Mouse (Mus musculus) heart, embryonic 11.5 days (tissue): ENCODE data around the gene Nexn. TPM values are rescaled to one million over a fixed set of nuclear protein-coding genes. Genes with fewer than 3 reads are reported as not detected.
A peak's percentile ranks its signal among the peaks of the same experiment; 100 is the strongest.

Source experiments
- ATAC-seq: fragments of 200-750 bp; cut with Nextera tagmentation; replicated peaks from 2 replicates; pipeline ENCODE4 v1.8.0; 2017; ENCODE audit warnings: moderate library complexity; ENCODE audit not compliant: insufficient number of reproducible peaks, low FRiP score, low TSS enrichment
- H3K27ac ChIP-seq: fragments of 300-500 bp; sonication (generic); 2 replicates; pipeline ENCODE4 v1.5.1; 2014; ENCODE audit warnings: mild to moderate bottlenecking, low read depth, low read length
- H3K27me3 ChIP-seq: fragments of 300-500 bp; sonication (generic); 2 replicates; pipeline ENCODE4 v1.6.1; 2014; ENCODE audit warnings: mild to moderate bottlenecking, low read length, mixed read lengths; ENCODE audit not compliant: control insufficient read depth, insufficient read depth
- H3K36me3 ChIP-seq: fragments of 300-500 bp; sonication (generic); 2 replicates; pipeline ENCODE4 v1.6.1; 2014; ENCODE audit warnings: mild to moderate bottlenecking, low read length, moderate library complexity, mixed read lengths; ENCODE audit not compliant: control insufficient read depth, insufficient read depth
- H3K4me1 ChIP-seq: fragments of 300-500 bp; sonication (generic); 2 replicates; pipeline ENCODE4 v1.6.1; 2014; ENCODE audit warnings: low read length; ENCODE audit not compliant: control insufficient read depth, insufficient read depth
- H3K4me2 ChIP-seq: fragments of 300-500 bp; sonication (generic); 2 replicates; pipeline ENCODE4 v1.6.1; 2014; ENCODE audit warnings: mild to moderate bottlenecking, moderate library complexity
- H3K4me3 ChIP-seq: fragments of 300-500 bp; sonication (generic); 2 replicates; pipeline ENCODE4 v1.5.1; 2014; ENCODE audit warnings: low read depth, low read length
- H3K9ac ChIP-seq: fragments of 300-500 bp; sonication (generic); 2 replicates; pipeline ENCODE4 v1.6.1; 2014; ENCODE audit warnings: mild to moderate bottlenecking, low read depth, low read length, moderate library complexity
- H3K9me3 ChIP-seq: fragments of 300-500 bp; sonication (generic); replicated peaks from 2 replicates; pipeline ENCODE4 v1.6.1; 2016; ENCODE audit warnings: low read length; ENCODE audit not compliant: control insufficient read depth
- WGBS: fragments of 180-500 bp; shearing (Covaris S2); extraction: QIAGEN DNeasy Blood & Tissue Kit; methylation state at CpG from one replicate; pipeline ENCODE4 v1.1.7; 2014; ENCODE audit not compliant: insufficient replicate concordance; 5-methylcytosine and 5-hydroxymethylcytosine counted together
- polyA plus RNA-seq: library from polyadenylated mRNA; unstranded; fragments of >200 nt; fragmentation: Nextera tagmentation; extraction: Ambion mirVana; gene quantifications from 2 replicates; pipeline ENCODE4 v1.2.1, GENCODE M21; 2014

Gene Nexn
- polyA plus RNA-seq, 1 experiment from 2014 or later: 210 TPM

DNA sequence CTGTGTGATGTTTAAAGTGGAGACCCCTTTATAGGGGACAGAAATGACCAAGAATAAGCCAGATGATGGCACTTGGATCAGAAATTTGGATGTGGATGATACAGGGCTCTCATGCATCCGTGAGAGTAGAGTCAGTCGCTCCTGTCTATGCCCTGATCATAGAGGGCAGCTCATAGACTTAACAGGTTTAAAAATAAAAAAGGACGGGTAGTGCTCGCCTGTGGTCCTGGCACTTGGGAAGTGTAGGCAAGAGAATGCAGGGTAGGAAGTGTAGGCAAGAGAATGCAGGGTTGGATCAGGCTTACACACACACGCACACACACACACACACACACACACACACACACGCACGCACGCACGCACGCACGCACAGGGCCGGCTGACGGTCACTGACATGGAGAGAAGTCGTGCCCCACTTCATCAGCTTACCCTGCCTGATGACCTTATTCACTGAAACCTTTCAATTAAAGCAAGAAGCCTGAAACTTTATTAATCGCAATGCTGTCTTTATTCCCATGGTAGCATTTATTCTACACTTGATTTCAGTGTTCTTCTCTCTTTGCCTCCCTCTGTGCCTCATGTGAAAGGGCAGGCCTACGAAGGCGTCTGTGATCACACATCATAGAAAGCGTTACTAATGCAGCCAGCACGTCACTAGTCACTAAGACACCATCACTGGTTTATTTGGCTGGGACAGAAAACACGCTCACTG is 7.0 kb upstream of the Nexn start:
- peak overlapping the region; percentile 57 for H3K27ac ChIP-seq
- 71% methylated on average over 20 of the region's 20 CpGs for WGBS
- no peak overlapping the region for H3K4me3 ChIP-seq
- ATAC-seq: no peak
- H3K4me2 ChIP-seq: no peak overlapping the region; the same call in 1 of the 2 replicates
- no peaks in the 10 kb centered on the region for H3K9me3 ChIP-seq
- H3K36me3 ChIP-seq: 0 out of 2 replicates have a peak, but pooled peaks cover 3% of the 10 kb centered on the region
- no peaks in the 10 kb centered on the region for H3K27me3 ChIP-seq
- peaks cover 27% of the 10 kb centered on the region for H3K4me1 ChIP-seq
- H3K9ac ChIP-seq: 0 out of 2 replicates have a peak overlapping the region, but pooled peaks have one; percentile 34

DNA sequence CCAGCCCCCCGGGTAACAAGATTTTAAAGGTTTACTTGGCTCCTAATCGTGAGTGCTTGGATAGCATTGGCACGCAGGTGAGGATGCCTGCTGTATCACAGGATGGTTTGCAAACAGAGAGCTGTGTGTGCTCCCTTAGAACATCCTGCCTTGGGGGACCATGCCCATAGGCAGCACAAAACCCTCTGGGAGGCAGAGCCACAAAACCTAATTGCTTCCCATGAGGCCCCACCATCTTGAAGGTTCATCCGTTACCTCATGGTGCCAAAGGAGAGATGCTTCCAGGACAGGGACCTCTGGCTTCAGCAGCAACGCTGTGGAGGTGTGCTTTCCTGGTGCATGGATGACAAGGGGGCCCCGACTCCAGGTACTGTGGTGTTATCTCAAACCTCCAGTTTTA is 5.7 kb upstream of the Nexn start:
- no peaks in the 10 kb centered on the region for H3K9me3 ChIP-seq
- H3K36me3 ChIP-seq: 0 out of 2 replicates have a peak, but pooled peaks cover 3% of the 10 kb centered on the region
- no peak overlapping the region for H3K9ac ChIP-seq
- no peak overlapping the region for H3K4me3 ChIP-seq
- no peaks in the 10 kb centered on the region for H3K27me3 ChIP-seq
- ATAC-seq: no peak
- no peak overlapping the region for H3K4me2 ChIP-seq
- peaks cover 27% of the 10 kb centered on the region for H3K4me1 ChIP-seq
- no peak overlapping the region for H3K27ac ChIP-seq
- WGBS: 67% methylated on average over 6 of the region's 6 CpGs

DNA sequence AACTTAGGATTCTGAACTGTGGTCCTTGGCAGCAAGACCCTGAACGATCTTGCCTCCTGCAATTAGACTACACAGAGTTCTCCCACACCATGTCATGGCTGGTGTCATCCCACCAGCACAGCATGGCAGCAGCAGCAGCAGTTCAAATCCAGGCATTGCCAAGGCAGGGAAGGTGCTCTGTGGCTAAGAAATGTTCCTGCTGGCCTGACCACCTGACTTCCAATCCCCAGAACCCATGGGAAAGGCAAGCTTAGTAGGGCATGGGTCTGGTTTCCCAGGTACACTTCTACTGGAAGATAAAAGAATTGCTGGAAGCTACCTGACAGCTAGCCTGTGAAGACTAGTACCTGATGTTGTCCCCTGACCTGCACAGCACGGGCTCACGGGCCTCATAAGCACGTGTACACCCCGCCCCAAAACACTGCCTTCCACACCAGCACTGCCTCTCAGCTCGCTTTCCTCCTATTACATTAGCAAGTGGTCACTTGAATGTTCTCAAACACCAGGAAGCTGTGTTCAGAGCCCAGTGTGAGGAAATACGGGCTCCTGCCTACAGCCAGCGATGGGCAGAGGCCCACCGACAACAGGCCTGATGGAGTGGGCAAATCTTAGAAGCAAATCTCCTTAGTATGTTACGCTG is 5.0 kb upstream of the Nexn start:
- no peaks in the 10 kb centered on the region for H3K36me3 ChIP-seq
- no peaks in the 10 kb centered on the region for H3K27me3 ChIP-seq
- no peak overlapping the region for H3K4me2 ChIP-seq
- no peak overlapping the region for H3K4me3 ChIP-seq
- peaks cover 27% of the 10 kb centered on the region for H3K4me1 ChIP-seq
- H3K9me3 ChIP-seq: no peaks in the 10 kb centered on the region
- ATAC-seq: no peak
- H3K9ac ChIP-seq: no peak overlapping the region
- no peak overlapping the region for H3K27ac ChIP-seq
- 74% methylated on average over 10 of the region's 10 CpGs for WGBS

DNA sequence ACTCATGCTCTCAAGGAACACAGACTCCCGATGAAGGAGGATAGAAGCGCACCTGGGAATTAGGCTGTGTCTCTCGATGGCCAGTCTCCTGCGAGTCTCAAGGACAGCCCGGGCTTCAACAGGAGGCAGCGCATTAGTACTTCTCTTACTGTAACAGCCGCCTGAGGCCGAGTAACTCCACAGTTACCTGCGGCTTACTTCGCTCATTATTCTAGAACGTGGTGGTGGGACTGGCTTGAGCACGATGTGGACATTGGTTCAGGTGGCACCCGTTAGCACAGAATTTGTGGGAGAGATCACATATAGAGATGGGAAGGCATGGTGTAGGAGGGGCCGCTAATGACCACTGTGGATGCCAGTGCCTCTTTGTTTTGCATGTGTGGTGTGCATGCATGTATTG is 1.9 kb upstream of the Nexn start:
- no peaks in the 10 kb centered on the region for H3K36me3 ChIP-seq
- WGBS: 86% methylated on average over 14 of the region's 14 CpGs
- H3K27me3 ChIP-seq: no peaks in the 10 kb centered on the region
- no peak overlapping the region for H3K4me3 ChIP-seq
- H3K9me3 ChIP-seq: no peaks in the 10 kb centered on the region
- H3K27ac ChIP-seq: no peak overlapping the region
- no peak overlapping the region for H3K4me2 ChIP-seq
- H3K4me1 ChIP-seq: peaks cover 23% of the 10 kb centered on the region
- ATAC-seq: no peak
- H3K9ac ChIP-seq: no peak overlapping the region

DNA sequence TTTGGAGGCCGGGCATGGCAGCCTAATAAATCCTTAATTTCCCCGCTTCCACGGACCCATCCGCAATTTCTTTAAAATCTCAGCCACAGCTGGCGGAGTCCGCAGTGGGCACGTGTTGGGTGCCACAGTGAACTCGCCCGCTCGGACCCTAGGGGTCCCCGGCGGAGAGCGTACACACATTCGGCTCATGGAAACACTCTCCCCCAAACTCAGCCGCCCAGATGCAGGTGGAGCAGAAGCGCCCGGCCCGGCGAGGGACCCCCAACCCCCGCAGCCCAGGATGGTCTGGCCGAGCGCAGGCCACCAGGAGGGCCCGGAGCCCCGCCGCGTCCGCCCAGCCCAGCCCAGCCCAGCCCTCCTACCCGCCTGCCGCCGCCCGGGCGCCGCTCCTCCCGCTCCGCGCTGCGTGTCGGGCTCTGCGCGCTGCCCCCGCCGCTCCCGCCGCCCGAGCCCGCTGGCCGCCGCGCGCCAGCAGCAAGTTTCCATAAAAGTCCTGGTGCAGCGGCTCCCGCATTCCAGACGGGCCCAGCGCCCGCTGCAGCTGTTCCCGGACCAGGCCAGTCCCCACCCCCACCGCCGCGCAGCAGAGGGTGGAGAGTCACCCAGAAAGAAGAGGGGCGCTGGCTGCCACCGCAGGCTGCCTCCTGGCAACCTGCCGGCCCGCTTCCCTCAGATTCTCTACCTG is 657 bp downstream of the Nexn start:
- peak overlapping the region; percentile 69 for H3K4me3 ChIP-seq
- H3K4me1 ChIP-seq: peaks cover 17% of the 10 kb centered on the region
- no peaks in the 10 kb centered on the region for H3K9me3 ChIP-seq
- H3K27me3 ChIP-seq: no peaks in the 10 kb centered on the region
- H3K4me2 ChIP-seq: peak overlapping the region; percentile 65
- no peaks in the 10 kb centered on the region for H3K36me3 ChIP-seq
- H3K9ac ChIP-seq: peak overlapping the region; percentile 96
- under 1% methylated on average over 61 of the region's 63 CpGs for WGBS
- peak overlapping the region; percentile 99 for H3K27ac ChIP-seq
- ATAC-seq: peak; percentile 73

DNA sequence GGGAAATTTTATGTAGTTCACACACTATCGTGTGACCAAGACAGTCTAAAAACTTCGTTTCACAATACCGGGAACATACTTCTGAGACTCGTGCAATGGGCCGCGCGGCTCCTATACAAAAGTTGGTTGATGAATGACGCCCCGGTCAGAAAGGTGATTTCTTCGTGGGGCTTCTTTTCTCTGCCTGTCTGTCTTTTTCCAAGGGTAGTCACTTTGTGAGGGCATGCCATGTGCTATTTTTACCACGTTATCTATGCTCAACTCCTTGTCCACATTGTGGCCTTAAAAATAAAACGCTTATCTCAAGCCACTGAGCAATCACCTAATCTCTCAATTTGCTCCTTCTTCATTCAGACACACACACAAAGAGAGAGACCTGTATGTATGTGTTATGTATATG is 1.3 kb downstream of the Nexn start:
- ATAC-seq: no peak
- Histone ChIP-seq H3K4me2 (peak overlapping the region; percentile 65), H3K27ac (peak overlapping the region; percentile 99), H3K9me3 (no peaks in the 10 kb centered on the region), H3K36me3 (no peaks in the 10 kb centered on the region), H3K4me3 (peak overlapping the region; percentile 69), H3K27me3 (no peaks in the 10 kb centered on the region), H3K4me1 (peaks cover 20% of the 10 kb centered on the region), H3K9ac (peak overlapping the region; percentile 96)
- 20% methylated on average over 12 of the region's 12 CpGs for WGBS

DNA sequence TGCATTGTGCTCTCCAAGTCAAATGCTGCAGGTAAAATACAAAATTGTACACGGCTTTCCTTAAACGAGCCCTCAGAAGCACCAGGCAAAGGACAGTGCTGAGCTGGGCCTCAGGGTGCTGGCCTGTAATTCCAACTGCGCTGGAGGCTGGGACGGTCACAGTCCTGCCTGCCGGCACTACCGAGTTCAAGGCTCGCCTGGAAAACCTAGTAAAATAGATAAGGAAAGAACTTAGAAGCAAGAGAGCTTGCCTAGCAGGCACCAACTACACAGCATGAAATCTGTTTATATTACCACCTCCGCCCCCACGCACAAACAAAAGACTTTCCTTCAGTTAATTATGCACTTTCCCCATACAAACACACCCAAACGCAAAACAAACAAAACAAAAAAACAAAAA is 1.8 kb downstream of the Nexn start:
- H3K4me2 ChIP-seq: peak overlapping the region; percentile 65
- H3K27me3 ChIP-seq: no peaks in the 10 kb centered on the region
- H3K9me3 ChIP-seq: no peaks in the 10 kb centered on the region
- peak overlapping the region; percentile 69 for H3K4me3 ChIP-seq
- peak overlapping the region; percentile 99 for H3K27ac ChIP-seq
- H3K9ac ChIP-seq: peak overlapping the region; percentile 96
- WGBS: 23% methylated on average over 10 of the region's 10 CpGs
- no peak for ATAC-seq
- no peaks in the 10 kb centered on the region for H3K36me3 ChIP-seq
- peaks cover 23% of the 10 kb centered on the region for H3K4me1 ChIP-seq

DNA sequence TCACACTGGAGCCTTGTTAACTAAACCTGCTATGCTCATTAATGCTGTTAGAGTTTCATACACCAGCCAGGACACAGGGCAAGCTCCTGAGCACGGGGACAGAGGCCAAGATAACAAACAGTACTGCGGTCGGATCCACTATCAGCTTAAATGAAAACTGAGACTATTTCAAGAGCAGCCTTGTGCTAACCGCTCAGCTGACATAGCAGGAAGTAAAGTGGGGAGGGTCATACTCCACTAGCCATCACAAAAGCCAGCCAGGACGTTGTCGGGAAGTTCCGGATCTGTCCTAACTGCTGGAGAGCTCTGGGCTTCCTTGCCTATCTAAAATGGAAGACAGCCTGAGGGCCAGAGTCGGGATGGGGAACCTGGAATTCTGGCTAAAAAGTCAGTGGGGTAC is 4.2 kb downstream of the Nexn start:
- peak overlapping the region; percentile 99 for H3K27ac ChIP-seq
- peak overlapping the region; percentile 65 for H3K4me2 ChIP-seq
- H3K9ac ChIP-seq: peak overlapping the region; percentile 96
- H3K9me3 ChIP-seq: no peaks in the 10 kb centered on the region
- peaks cover 19% of the 10 kb centered on the region for H3K4me1 ChIP-seq
- H3K36me3 ChIP-seq: no peaks in the 10 kb centered on the region
- WGBS: 8% methylated on average over 8 of the region's 8 CpGs
- peak overlapping the region; percentile 69 for H3K4me3 ChIP-seq
- ATAC-seq: no peak
- no peaks in the 10 kb centered on the region for H3K27me3 ChIP-seq
